Mouse (Mus musculus) kidney, embryonic 16.5 days (tissue): ENCODE data around the gene Tmem120b. TPM values are rescaled to one million over a fixed set of nuclear protein-coding genes. Genes with fewer than 3 reads are reported as not detected.
A peak's percentile ranks its signal among the peaks of the same experiment; 100 is the strongest.

Experiments
- ATAC-seq: fragments of 200-750 bp; cut with Nextera tagmentation; 2 replicates; pipeline ENCODE4 v1.8.0; 2017; ENCODE audit warnings: moderate TSS enrichment; ENCODE audit not compliant: low FRiP score, low TSS enrichment
- H3K27ac ChIP-seq: fragments of 300-500 bp; sonication (generic); 2 replicates; pipeline ENCODE4 v1.5.1; 2014; ENCODE audit warnings: low read length
- H3K27me3 ChIP-seq: fragments of 300-500 bp; sonication (generic); 2 replicates; pipeline ENCODE4 v1.6.1; 2014; ENCODE audit warnings: low read length, control low read depth, mixed read lengths; ENCODE audit not compliant: insufficient read depth
- H3K36me3 ChIP-seq: fragments of 300-500 bp; sonication (generic); 2 replicates; pipeline ENCODE4 v1.6.1; 2014; ENCODE audit warnings: low read length, control low read depth, mixed read lengths; ENCODE audit not compliant: insufficient read depth
- H3K4me1 ChIP-seq: fragments of 300-500 bp; sonication (generic); 2 replicates; pipeline ENCODE4 v1.6.1; 2014; ENCODE audit warnings: low read length, control low read depth, mixed read lengths; ENCODE audit not compliant: insufficient read depth
- H3K4me2 ChIP-seq: fragments of 300-500 bp; sonication (generic); replicated peaks from 2 replicates; pipeline ENCODE4 v1.6.1; 2014; ENCODE audit warnings: low read depth, low read length
- H3K4me3 ChIP-seq: fragments of 300-500 bp; sonication (generic); 2 replicates; pipeline ENCODE4 v1.5.1; 2014; ENCODE audit warnings: mild to moderate bottlenecking, low read length
- H3K9ac ChIP-seq: fragments of 300-500 bp; sonication (generic); replicated peaks from 2 replicates; pipeline ENCODE4 v1.6.1; 2014; ENCODE audit warnings: low read length
- H3K9me3 ChIP-seq: fragments of 300-500 bp; sonication (generic); 2 replicates; pipeline ENCODE4 v1.6.1; 2016; ENCODE audit warnings: low read length, control low read depth
- WGBS: fragments of 180-500 bp; shearing (Covaris S2); extraction: QIAGEN DNeasy Blood & Tissue Kit; methylation state at CpG from one replicate; pipeline ENCODE4 v1.1.7; 2014; 5-methylcytosine and 5-hydroxymethylcytosine counted together
- polyA plus RNA-seq: library from polyadenylated mRNA; unstranded; fragments of >200 nt; fragmentation: Nextera tagmentation; extraction: Ambion mirVana; gene quantifications from 2 replicates; pipeline ENCODE4 v1.2.1, GENCODE M21; 2015

The Tmem120b gene
- polyA plus RNA-seq, 1 experiment from 2014 or later, result 16.8 TPM

- Histone ChIP-seq H3K27ac (peak overlapping the region; percentile 48; the same call in 1 of the 2 replicates), H3K36me3 (peaks cover 6% of the 10 kb centered on the region; the same call in 1 of the 2 replicates), H3K4me3 (no peak overlapping the region), H3K9ac (no peak overlapping the region), H3K4me2 (no peak overlapping the region), H3K4me1 (peaks cover 15% of the 10 kb centered on the region), H3K9me3 (no peaks in the 10 kb centered on the region), H3K27me3 (no peaks in the 10 kb centered on the region)
- peak; percentile 81 for ATAC-seq
- 27% methylated on average over 8 of the region's 8 CpGs for WGBS
Observed at GRCm38 (mm10) chr5:123103556-123103955, 35.3 kb downstream of the Tmem120b start.

DNA sequence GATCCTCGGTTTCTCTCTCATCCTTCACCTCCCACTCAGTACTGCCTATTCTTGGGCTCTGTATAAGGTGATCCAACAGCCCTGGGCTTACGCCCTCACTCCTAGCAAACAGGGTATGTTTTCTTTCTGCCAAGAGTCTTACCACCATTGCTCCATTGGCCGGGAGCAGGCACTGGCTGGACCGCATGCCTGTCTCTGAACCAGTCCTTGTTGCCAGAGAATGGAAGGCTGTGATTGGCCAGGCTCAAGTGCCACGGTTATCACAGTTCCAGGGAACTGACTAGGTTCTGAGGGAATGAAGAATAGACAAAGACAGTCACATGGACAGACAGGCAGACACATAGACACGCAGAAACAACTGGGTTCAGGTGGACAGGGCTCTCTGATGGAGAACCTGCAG, 36.6 kb downstream of the Tmem120b start:
- Histone ChIP-seq H3K9ac (no peak overlapping the region), H3K4me2 (no peak overlapping the region), H3K9me3 (no peaks in the 10 kb centered on the region), H3K4me3 (no peak overlapping the region), H3K27me3 (no peaks in the 10 kb centered on the region), H3K4me1 (peaks cover 25% of the 10 kb centered on the region), H3K36me3 (0 out of 2 replicates have a peak, but pooled peaks cover 1% of the 10 kb centered on the region), H3K27ac (no peak overlapping the region)
- ATAC-seq, result no peak
- 84% methylated on average over 6 of the region's 6 CpGs for WGBS

DNA sequence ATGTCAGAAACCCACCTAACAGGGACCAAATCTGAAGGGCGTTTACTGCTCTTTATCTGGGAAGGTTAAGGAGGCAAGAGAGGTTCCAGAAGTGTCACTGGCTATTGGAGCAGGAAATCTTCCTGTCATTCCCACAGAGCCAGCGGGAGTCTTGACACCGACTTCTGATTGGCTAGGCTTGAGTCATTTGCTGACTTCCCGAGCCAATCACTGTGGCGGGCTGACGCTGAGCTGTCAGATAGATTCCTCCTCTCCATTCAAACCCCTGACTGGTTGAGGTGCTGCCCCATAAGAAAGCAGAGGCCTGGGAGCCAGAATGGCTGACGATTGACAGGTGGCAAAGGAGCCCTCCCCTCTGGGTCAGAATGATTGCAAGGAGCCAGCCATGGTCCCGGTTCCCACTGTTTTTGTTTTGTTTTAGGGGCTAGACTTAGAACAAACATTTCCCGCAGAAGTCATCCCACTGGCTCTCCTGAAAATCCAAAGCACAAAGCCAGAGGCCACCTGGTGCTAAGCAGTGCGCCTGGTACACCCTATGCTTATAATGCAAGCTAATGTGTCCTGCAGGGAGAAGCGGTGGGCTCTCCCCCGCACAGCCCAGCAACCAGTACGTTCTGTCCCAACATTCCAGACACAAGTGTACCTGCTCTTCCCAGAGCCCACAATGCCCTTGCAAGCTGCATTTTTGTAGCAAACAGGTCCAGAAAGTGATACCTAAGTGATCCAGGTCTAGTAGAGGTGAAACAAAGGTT, 41.4 kb downstream of the Tmem120b start:
- Histone ChIP-seq H3K27ac (peak overlapping the region; percentile 82), H3K4me1 (peaks cover 26% of the 10 kb centered on the region), H3K36me3 (no peaks in the 10 kb centered on the region), H3K4me2 (peak overlapping the region; percentile 51), H3K9ac (peak overlapping the region; percentile 38; the same call in 1 of the 2 replicates), H3K4me3 (peak overlapping the region; percentile 26), H3K27me3 (no peaks in the 10 kb centered on the region), H3K9me3 (no peaks in the 10 kb centered on the region)
- ATAC-seq, result peak; percentile 67
- 19% methylated on average over 13 of the region's 13 CpGs for WGBS

DNA sequence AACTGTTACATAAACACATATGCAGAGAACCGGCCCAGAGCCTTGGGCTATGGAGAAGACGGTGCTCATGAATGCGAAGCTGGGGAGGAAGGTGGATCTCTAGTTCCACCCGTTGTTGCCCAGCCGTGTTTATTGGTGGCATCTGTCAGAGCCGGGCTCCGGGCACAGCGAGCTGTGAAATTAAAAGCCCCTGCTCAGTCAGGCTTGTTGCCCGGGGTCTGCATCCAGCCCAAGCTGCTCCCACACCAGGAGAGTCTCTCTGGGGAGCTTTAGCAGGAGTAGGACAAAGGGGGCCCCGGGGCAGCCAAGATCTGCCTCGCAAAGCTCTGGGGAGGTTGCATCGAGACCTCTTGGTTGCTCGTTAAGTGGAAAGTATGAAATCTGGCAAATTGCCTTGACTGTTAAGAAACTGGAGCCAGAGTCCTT, 42.1 kb downstream of the Tmem120b start:
- H3K4me2 ChIP-seq, result peak overlapping the region; percentile 51
- peak overlapping the region; percentile 82 for H3K27ac ChIP-seq
- 0 out of 2 replicates have a peak, but pooled peaks have one; percentile 31 for ATAC-seq
- 18% methylated on average over 13 of the region's 13 CpGs for WGBS
- H3K4me1 ChIP-seq, result peaks cover 26% of the 10 kb centered on the region
- H3K27me3 ChIP-seq, result no peaks in the 10 kb centered on the region
- H3K36me3 ChIP-seq, result no peaks in the 10 kb centered on the region
- H3K9me3 ChIP-seq, result no peaks in the 10 kb centered on the region
- H3K4me3 ChIP-seq, result peak overlapping the region; percentile 26; the same call in 1 of the 2 replicates
- H3K9ac ChIP-seq, result peak overlapping the region; percentile 20; the same call in 1 of the 2 replicates

- no peak for ATAC-seq
- Histone ChIP-seq H3K9ac (no peak overlapping the region), H3K9me3 (no peaks in the 10 kb centered on the region), H3K4me1 (peaks cover 23% of the 10 kb centered on the region), H3K4me2 (no peak overlapping the region), H3K27me3 (no peaks in the 10 kb centered on the region), H3K36me3 (0 out of 2 replicates have a peak, but pooled peaks cover 5% of the 10 kb centered on the region), H3K27ac (no peak overlapping the region), H3K4me3 (no peak overlapping the region)
- 53% methylated on average over 11 of the region's 11 CpGs for WGBS
Observed at GRCm38 (mm10) chr5:123114109-123114508, 45.9 kb downstream of the Tmem120b start.

- Histone ChIP-seq H3K9me3 (no peaks in the 10 kb centered on the region), H3K4me1 (peaks cover 14% of the 10 kb centered on the region), H3K36me3 (0 out of 2 replicates have a peak, but pooled peaks cover 5% of the 10 kb centered on the region), H3K27me3 (no peaks in the 10 kb centered on the region), H3K4me3 (no peak overlapping the region), H3K27ac (no peak overlapping the region), H3K9ac (no peak overlapping the region), H3K4me2 (no peak overlapping the region)
- ATAC-seq, result no peak
- 34% methylated on average over 7 of the region's 7 CpGs for WGBS
Observed at GRCm38 (mm10) chr5:123114924-123115323, 46.7 kb downstream of the Tmem120b start.

- Histone ChIP-seq H3K27ac (no peak overlapping the region), H3K4me2 (no peak overlapping the region)
Observed at GRCm38 (mm10) chr5:123116080-123116479, 47.9 kb downstream of the Tmem120b start.

GRCm38 (mm10) chr5:123117257-123117656, 49.0 kb downstream of the Tmem120b start:
- H3K4me2 ChIP-seq, result no peak overlapping the region
- H3K9ac ChIP-seq, result no peak overlapping the region
- H3K9me3 ChIP-seq, result no peaks in the 10 kb centered on the region
- WGBS, result 16% methylated on average over 10 of the region's 10 CpGs
- no peaks in the 10 kb centered on the region for H3K27me3 ChIP-seq
- H3K4me3 ChIP-seq, result no peak overlapping the region
- peak; percentile 43 for ATAC-seq
- 0 out of 2 replicates have a peak, but pooled peaks cover 5% of the 10 kb centered on the region for H3K36me3 ChIP-seq
- no peaks in the 10 kb centered on the region for H3K4me1 ChIP-seq
- no peak overlapping the region for H3K27ac ChIP-seq

More at GRCm38 (mm10) chr5:123116080-123116479, 47.9 kb downstream of the Tmem120b start:
- Histone ChIP-seq H3K9ac (no peak overlapping the region), H3K27me3 (no peaks in the 10 kb centered on the region), H3K9me3 (no peaks in the 10 kb centered on the region), H3K36me3 (0 out of 2 replicates have a peak, but pooled peaks cover 5% of the 10 kb centered on the region), H3K4me3 (no peak overlapping the region), H3K4me1 (peaks cover 3% of the 10 kb centered on the region; the same call in 1 of the 2 replicates)
- WGBS, result 64% methylated on average over 8 of the region's 8 CpGs
- ATAC-seq, result peak; percentile 37; the same call in 1 of the 2 replicates

GRCm38 (mm10) chr5:123117773-123118172, 49.6 kb downstream of the Tmem120b start:
- no peak for ATAC-seq
- Histone ChIP-seq H3K4me2 (no peak overlapping the region), H3K27me3 (no peaks in the 10 kb centered on the region), H3K27ac (no peak overlapping the region), H3K4me3 (no peak overlapping the region), H3K9ac (no peak overlapping the region), H3K4me1 (no peaks in the 10 kb centered on the region), H3K9me3 (no peaks in the 10 kb centered on the region), H3K36me3 (0 out of 2 replicates have a peak, but pooled peaks cover 5% of the 10 kb centered on the region)
- 80% methylated on average over 8 of the region's 8 CpGs for WGBS

DNA sequence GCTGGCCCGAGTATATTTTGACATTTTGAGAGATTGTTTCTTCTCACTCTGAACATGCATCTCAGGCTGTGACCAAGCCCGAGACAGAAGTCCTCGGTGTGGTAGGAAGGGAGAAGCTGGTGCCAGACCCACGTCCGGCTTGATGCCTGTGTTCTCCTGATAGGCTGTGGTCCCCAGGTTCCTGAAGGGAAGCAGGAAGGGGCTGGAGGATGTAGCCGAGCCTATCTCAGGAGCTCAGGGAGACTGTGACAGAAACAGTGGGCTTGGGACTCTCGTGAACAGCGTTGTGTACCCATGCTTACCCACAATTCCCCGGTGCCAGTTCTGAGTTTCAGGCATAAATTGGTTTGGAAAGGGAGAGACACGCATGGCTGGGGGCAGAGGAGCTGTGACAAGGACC, 50.6 kb downstream of the Tmem120b start:
- Histone ChIP-seq H3K9ac (no peak overlapping the region), H3K27ac (no peak overlapping the region), H3K4me3 (no peak overlapping the region), H3K4me1 (no peaks in the 10 kb centered on the region), H3K9me3 (no peaks in the 10 kb centered on the region), H3K36me3 (0 out of 2 replicates have a peak, but pooled peaks cover 5% of the 10 kb centered on the region), H3K27me3 (no peaks in the 10 kb centered on the region), H3K4me2 (no peak overlapping the region)
- no peak for ATAC-seq
- 67% methylated on average over 10 of the region's 10 CpGs for WGBS
